8 mouse cellular contexts compared by ENCODE assay signal in the genomic region with DNA sequence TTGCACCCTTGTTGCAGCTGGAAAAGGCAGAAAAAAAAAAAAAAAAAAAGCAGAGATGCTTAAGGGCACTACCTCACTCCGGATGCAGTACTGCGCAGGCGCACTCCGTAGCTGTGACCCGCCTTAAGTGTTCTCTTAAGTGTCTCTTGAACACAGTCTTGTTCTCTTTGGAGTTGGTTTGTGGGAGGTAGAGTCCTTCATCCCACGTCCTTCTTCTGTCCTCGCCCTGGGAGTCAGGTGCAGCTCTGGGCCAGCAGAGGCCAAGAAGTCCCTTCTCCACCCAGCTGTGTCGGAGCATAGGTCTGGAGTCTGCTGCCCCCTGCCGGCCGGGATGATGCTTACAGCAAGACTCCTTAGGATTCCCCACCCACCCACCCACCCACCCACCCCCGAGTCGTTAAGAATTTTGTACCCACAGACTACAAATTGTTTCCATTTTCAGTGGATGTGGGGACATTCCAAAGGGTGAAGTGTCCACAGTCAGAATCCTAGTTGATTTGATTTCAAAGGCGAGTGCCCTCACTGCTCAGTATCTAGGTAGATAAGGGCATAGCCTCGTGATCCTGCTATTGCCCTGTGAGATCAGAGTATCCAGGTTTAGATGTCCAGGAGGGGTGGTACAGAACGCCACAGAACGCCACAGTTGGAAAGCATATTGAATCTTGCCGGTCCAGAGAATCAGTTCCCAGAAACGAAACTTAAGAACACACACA. TPM values are rescaled to one million over a fixed set of nuclear protein-coding genes. Genes with fewer than 3 reads are reported as not detected.
A peak's percentile ranks its signal among the peaks of the same experiment; 100 is the strongest.
DNase-seq lines count a peak whose midpoint lies in the region; ATAC-seq and TF ChIP-seq lines count a peak whose summit lies in the region.

No protein-coding gene starts in this region.

- WGBS in intestine, postnatal 0 days: 21% methylated on average over 18 of the region's 18 CpGs
- WGBS in midbrain, embryonic 10.5 days: 26% methylated on average over 18 of the region's 18 CpGs

- H3K4me2 ChIP-seq in intestine, postnatal 0 days (replicated peaks; ENCODE audit: low read depth): peak overlapping the region; percentile 48

- no peaks in the 10 kb centered on the region for H3K27me3 ChIP-seq in intestine, postnatal 0 days (replicated peaks; ENCODE audit: control insufficient read depth, insufficient read depth, low read length)
- no peaks in the 10 kb centered on the region; the same call in 1 of the 2 replicates for H3K27me3 ChIP-seq in midbrain, embryonic 10.5 days (ENCODE audit: low read depth, poor library complexity, severe bottlenecking)

- intact Hi-C loops in left cerebral cortex, postnatal 4 days (cut with DNase I): no loop called here

- 0 out of 2 replicates have a peak, but pooled peaks cover 4% of the 10 kb centered on the region for H3K4me1 ChIP-seq in intestine, postnatal 0 days (replicated peaks; ENCODE audit: control insufficient read depth, insufficient read depth, low read length)
- peaks cover 10% of the 10 kb centered on the region for H3K4me1 ChIP-seq in midbrain, embryonic 10.5 days

- H3K9me3 ChIP-seq in intestine, postnatal 0 days (ENCODE audit: control insufficient read depth): no peaks in the 10 kb centered on the region
- no peaks in the 10 kb centered on the region for H3K9me3 ChIP-seq in midbrain, embryonic 10.5 days (replicated peaks)

- H3K36me3 ChIP-seq in intestine, postnatal 0 days (ENCODE audit: control insufficient read depth, insufficient read depth): no peaks in the 10 kb centered on the region
- H3K36me3 ChIP-seq in midbrain, embryonic 10.5 days: no peaks in the 10 kb centered on the region

- peak; percentile 72 for DNase-seq in adrenal gland, adult 2 months
- DNase-seq in embryo, embryonic 11 days: peak; percentile 79
- DNase-seq in heart, adult 11 months: peak; percentile 95
- peak; percentile 78 for DNase-seq in left cerebral cortex, postnatal 4 days
- DNase-seq in midbrain, embryonic 10.5 days (ENCODE audit: low spot score): peak; percentile 80
- peak; percentile 82 for DNase-seq in right cerebral cortex, postnatal 4 days
- DNase-seq in urinary bladder, postnatal 4 days (ENCODE audit: low spot score in 2 of 2): peak; percentile 65 to 88

- peak; percentile 85 for ATAC-seq in intestine, postnatal 0 days

- H3K27ac ChIP-seq in intestine, postnatal 0 days (ENCODE audit: low read depth, low read length): no peak overlapping the region
- no peak overlapping the region for H3K27ac ChIP-seq in midbrain, embryonic 10.5 days (replicated peaks)

- peak overlapping the region; percentile 18 for H3K4me3 ChIP-seq in intestine, postnatal 0 days (ENCODE audit: low read depth, low read length)
- peak overlapping the region; percentile 41 for H3K4me3 ChIP-seq in midbrain, embryonic 10.5 days

- H3K9ac ChIP-seq in intestine, postnatal 0 days (ENCODE audit: low read depth, low read length): no peak overlapping the region

- TF ChIP-seq CTCF in intestine, postnatal 0 days (IDR thresholded peaks at IDR 0.05; ENCODE audit: low read depth): peak; percentile 81

RNA-seq across cellular contexts. Expression of a gene that starts 31.1 kb away (rescaled TPM):
- 100 to 1,000 TPM in 1 of 2 experiments, 10 to 100 TPM in 1; 15.0 to 138 TPM for total RNA-seq in adrenal gland, adult 2 months (2021)
- 3.9 and 4.1 TPM in 2 replicates for polyA plus RNA-seq in adrenal gland, adult 2 months (2012; rRNA removed)
- polyA plus RNA-seq in intestine, postnatal 0 days (2015; fragmentation: Nextera tagmentation; extraction: Ambion mirVana): 25.6 and 25.9 TPM in 2 replicates
- under 1 TPM in 1 of 2 experiments, not detected in 1; 0.78 TPM for total RNA-seq in left cerebral cortex, postnatal 4 days (2021)
- 0.21 and 0.40 TPM in 2 replicates for polyA plus RNA-seq in midbrain, embryonic 10.5 days (2016; fragmentation: Nextera tagmentation; extraction: Ambion mirVana)

RNA-seq across cellular contexts. Expression of a gene that starts 53.1 kb away (rescaled TPM):
- 1 to 10 TPM; 4.1 to 5.9 TPM for total RNA-seq in adrenal gland, adult 2 months (2021)
- 3.1 and 3.8 TPM in 2 replicates for polyA plus RNA-seq in adrenal gland, adult 2 months (2012; rRNA removed)
- polyA plus RNA-seq in intestine, postnatal 0 days (2015; fragmentation: Nextera tagmentation; extraction: Ambion mirVana): 10.0 and 11.7 TPM in 2 replicates
- total RNA-seq in left cerebral cortex, postnatal 4 days (2021): 10 to 100 TPM; 13.4 to 13.7 TPM
- polyA plus RNA-seq in midbrain, embryonic 10.5 days (2016; fragmentation: Nextera tagmentation; extraction: Ambion mirVana): 10.2 and 12.5 TPM in 2 replicates
